Mouse (Mus musculus) embryonic fibroblast, embryonic 13.5 days (primary cell): Measurements from ENCODE around the gene Cap2. TPM values are rescaled to one million over a fixed set of nuclear protein-coding genes. Genes with fewer than 3 reads are reported as not detected.

ENCODE experiments used
- H3K27ac ChIP-seq: 2 replicates; pipeline ENCODE4 v1.5.1; 2012; ENCODE audit warnings: low read length, control low read depth, inconsistent platforms; ENCODE audit not compliant: insufficient read depth
- H3K4me1 ChIP-seq: 2 replicates; pipeline ENCODE4 v1.6.1; 2011; ENCODE audit warnings: low read length; ENCODE audit not compliant: control insufficient read depth, insufficient read depth
- H3K4me3 ChIP-seq: 2 replicates; pipeline ENCODE4 v1.5.1; 2011; ENCODE audit warnings: mild to moderate bottlenecking, control low read depth, low read length; ENCODE audit not compliant: insufficient read depth
- CTCF ChIP-seq: IDR thresholded peaks from 2 replicates; pipeline ENCODE4 v1.5.1; 2011; ENCODE audit warnings: mild to moderate bottlenecking, control low read depth, low read length, moderate library complexity, borderline replicate concordance; ENCODE audit not compliant: insufficient read depth
- POLR2A ChIP-seq: IDR thresholded peaks from 2 replicates; pipeline ENCODE4 v1.6.1; 2011; ENCODE audit warnings: low read depth, mild to moderate bottlenecking, control low read depth, low read length, moderate library complexity
- polyA plus RNA-seq: library from polyadenylated mRNA; stranded (reverse); fragments of >200 nt; gene quantifications from 2 replicates; pipeline ENCODE4 v1.2.4, GENCODE M21; 2011; ENCODE audit warnings: low read depth; ENCODE audit not compliant: missing spikeins, insufficient read length

Gene Cap2
- polyA plus RNA-seq, 1 experiment, result 24.8 TPM

DNA sequence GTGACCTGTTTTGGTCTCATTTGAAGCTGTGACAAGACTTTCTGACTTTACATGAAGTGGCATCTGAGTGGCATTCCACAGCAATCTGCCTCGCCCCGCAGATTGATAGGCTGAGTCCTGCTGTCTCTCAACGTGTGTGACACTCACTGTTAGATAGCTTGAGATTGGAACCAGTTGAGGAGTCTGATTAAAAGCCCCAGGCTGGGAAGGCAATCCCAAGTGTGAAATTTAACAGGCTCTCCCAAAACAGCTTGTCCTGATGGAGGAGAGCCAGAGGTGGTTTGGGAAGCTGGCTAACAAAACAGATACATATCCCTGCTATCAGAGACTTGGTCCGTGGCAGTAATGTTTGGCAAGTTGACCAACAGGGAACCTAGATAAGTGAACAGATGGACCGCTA lies 21.6 kb downstream of the Cap2 start:
- Histone ChIP-seq H3K27ac (no peak overlapping the region), H3K4me3 (no peak overlapping the region), H3K4me1 (no peaks in the 10 kb centered on the region; the same call in none of the 2 replicates)
- TF ChIP-seq CTCF (no peak), POLR2A (no peak)

DNA sequence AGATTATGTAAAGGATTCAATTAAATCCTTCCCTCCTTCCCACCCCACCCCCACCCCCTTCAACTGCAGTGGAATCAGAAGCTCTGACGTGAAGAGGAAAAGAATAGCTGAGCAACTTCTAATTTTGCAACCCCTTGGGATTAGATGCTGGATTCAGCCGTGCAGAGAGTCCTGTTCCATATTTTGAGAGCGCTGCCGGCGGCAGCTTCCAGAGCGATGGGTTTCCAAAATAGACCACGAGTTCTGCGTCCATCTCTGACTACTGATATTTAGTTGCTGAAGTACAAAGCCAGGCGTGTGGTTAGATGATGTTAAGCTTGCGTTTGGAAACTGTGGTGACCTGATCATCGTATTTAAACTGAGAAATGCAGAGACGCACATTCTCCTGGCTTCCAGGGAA lies 22.1 kb downstream of the Cap2 start:
- TF ChIP-seq CTCF (no peak), POLR2A (no peak)
- Histone ChIP-seq H3K4me1 (no peaks in the 10 kb centered on the region; the same call in none of the 2 replicates), H3K27ac (no peak overlapping the region), H3K4me3 (no peak overlapping the region)

DNA sequence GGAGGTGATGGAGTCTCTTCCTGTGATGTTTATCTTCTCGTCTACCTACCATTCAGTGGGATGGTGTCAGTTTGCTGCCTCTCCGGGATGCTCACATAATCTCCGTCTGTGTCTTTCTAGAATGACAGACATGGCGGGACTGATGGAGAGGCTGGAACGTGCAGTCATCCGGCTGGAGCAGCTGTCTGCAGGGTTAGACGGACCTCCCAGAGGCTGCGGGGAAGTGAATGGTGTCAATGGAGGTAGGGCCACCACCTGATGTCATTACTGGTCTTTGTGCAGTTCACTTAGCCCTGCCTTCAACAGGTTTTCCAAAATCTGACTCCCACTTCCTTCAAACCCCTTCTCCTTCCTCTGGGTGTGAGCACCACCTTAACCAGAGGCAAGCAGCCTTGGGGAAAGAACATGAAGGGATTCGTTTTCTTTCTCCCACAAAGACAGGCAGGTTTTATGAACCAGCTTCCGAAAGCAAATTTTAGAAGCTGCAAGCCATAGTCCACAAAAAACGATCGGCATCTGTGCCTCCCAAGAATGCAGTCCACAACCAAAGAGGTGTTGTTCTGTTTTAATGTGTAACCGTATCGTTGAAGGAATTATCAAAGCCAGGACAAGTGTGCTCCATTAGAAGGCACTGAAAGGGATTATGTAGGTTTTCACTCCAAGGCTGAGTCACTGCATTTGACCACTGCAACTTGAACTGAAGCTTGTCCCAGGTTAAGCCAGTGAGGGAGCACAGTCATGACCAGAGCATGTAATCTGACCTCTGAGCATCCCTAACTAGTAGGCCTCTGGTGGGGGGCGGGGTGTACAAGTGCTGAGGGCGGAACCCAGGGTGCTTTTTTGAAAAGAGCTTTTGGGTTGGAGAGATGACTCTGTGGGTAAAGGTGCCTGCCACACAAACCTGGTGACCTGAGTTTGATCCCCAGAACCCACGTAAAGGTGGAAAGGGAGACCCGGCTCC lies 23.9 kb downstream of the Cap2 start:
- H3K4me3 ChIP-seq, result no peak overlapping the region
- H3K27ac ChIP-seq, result no peak overlapping the region
- no peaks in the 10 kb centered on the region; the same call in none of the 2 replicates for H3K4me1 ChIP-seq
- TF ChIP-seq POLR2A (no peak), CTCF (no peak)

- no peak for TF ChIP-seq POLR2A
- TF ChIP-seq CTCF, result no peak
- Histone ChIP-seq H3K4me3 (no peak overlapping the region), H3K27ac (no peak overlapping the region), H3K4me1 (no peaks in the 10 kb centered on the region; the same call in none of the 2 replicates)
Observed at GRCm38 (mm10) chr13:46526645-46527044, 25.0 kb downstream of the Cap2 start.

DNA sequence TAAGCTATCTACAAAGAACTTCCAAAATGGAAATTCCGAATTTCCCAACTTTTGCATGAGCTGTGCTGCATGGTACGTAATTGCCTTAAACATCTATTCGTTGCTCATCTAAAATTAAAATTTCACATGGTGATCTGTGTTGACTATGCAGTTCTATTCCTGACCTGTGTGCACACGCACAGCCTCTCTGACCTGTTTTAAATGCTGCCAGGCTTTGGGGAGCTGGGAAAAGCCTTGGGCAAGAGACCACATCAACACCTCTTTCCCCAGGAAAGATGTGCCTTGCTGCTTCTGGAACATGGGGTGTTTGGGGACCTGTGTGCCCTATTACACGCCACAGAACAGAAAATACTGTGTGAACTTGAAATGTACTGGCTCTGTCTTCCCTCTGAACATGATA lies 25.7 kb downstream of the Cap2 start:
- H3K4me1 ChIP-seq, result no peaks in the 10 kb centered on the region; the same call in none of the 2 replicates
- H3K27ac ChIP-seq, result no peak overlapping the region
- TF ChIP-seq CTCF (no peak), POLR2A (no peak)
- H3K4me3 ChIP-seq, result no peak overlapping the region

DNA sequence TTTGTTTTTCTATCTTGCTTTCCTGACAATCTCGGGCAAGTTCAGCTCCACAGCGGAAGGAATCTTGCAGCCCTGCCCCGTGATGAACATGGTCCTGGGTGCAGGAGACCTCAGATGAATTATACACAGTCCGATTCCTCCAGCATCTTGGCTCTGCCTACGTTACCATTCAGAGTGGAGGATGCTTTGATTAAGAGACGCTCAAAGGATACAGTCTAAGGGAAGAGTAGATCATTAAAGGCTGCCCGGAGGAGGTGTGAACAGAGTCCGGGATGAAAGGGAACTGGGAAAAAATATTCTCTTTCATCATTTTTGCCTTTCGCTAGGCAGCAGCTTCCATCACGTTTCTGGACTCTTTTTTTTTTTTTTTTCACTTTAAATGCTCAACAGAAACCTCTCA lies 27.4 kb downstream of the Cap2 start:
- H3K27ac ChIP-seq, result no peak overlapping the region
- no peaks in the 10 kb centered on the region for H3K4me1 ChIP-seq
- no peak for TF ChIP-seq POLR2A
- TF ChIP-seq CTCF, result no peak
- H3K4me3 ChIP-seq, result no peak overlapping the region

- Histone ChIP-seq H3K27ac (no peak overlapping the region), H3K4me1 (no peaks in the 10 kb centered on the region), H3K4me3 (no peak overlapping the region)
- TF ChIP-seq CTCF (no peak), POLR2A (no peak)
Observed at GRCm38 (mm10) chr13:46530546-46530945, 28.9 kb downstream of the Cap2 start.

GRCm38 (mm10) chr13:46531676-46532075 lies 30.0 kb downstream of the Cap2 start:
- Histone ChIP-seq H3K4me1 (no peaks in the 10 kb centered on the region), H3K27ac (no peak overlapping the region), H3K4me3 (no peak overlapping the region)
- TF ChIP-seq POLR2A, result no peak
- TF ChIP-seq CTCF, result no peak

GRCm38 (mm10) chr13:46532276-46532675 lies 30.6 kb downstream of the Cap2 start:
- Histone ChIP-seq H3K4me1 (no peaks in the 10 kb centered on the region), H3K4me3 (no peak overlapping the region), H3K27ac (no peak overlapping the region)
- no peak for TF ChIP-seq POLR2A
- TF ChIP-seq CTCF, result no peak
